Comparison of ENCODE assay signal across 8 mouse cellular contexts in genomic region chr12:14149843-14150567, GRCm38 (mm10). TPM values are rescaled to one million over a fixed set of nuclear protein-coding genes. Genes with fewer than 3 reads are reported as not detected.
DNase-seq lines count a peak whose midpoint lies in the region; ATAC-seq and TF ChIP-seq lines count a peak whose summit lies in the region.

No protein-coding gene starts in this region.

- H3K27me3 ChIP-seq in E14TG2a.4 (ENCODE audit: insufficient read depth, low read length) = peaks cover 65% of the 10 kb centered on the region
- no peaks in the 10 kb centered on the region for H3K27me3 ChIP-seq in cerebellum, adult 2 months (ENCODE audit: control insufficient read depth, insufficient read depth, low read length)
- peaks cover 30% of the 10 kb centered on the region for H3K27me3 ChIP-seq in liver, postnatal 0 days (ENCODE audit: insufficient read depth, low read length)

- TF ChIP-seq EP300 in liver, postnatal 0 days (IDR thresholded peaks at IDR 0.05; ENCODE audit: low read depth) = no peak

- H3K4me1 ChIP-seq in E14TG2a.4 (replicated peaks; ENCODE audit: low read depth, low read length) = peaks cover 36% of the 10 kb centered on the region
- peaks cover 4% of the 10 kb centered on the region; the same call in 1 of the 2 replicates for H3K4me1 ChIP-seq in cerebellum, adult 2 months (ENCODE audit: control insufficient read depth, insufficient read depth, low read length)
- H3K4me1 ChIP-seq in liver, postnatal 0 days (ENCODE audit: insufficient read depth) = peaks cover 4% of the 10 kb centered on the region; the same call in 1 of the 2 replicates

- H3K9me3 ChIP-seq in E14TG2a.4 (ENCODE audit: low read length) = no peaks in the 10 kb centered on the region
- H3K9me3 ChIP-seq in liver, postnatal 0 days (ENCODE audit: low read length) = no peaks in the 10 kb centered on the region

- DNase-seq in cerebellum, adult 2 months = peak; percentile 83 to 89
- DNase-seq in forelimb bud, embryonic 11.5 days (ENCODE audit: low read depth, low spot score) = peak; percentile 55
- DNase-seq in heart, postnatal 36 days = peak; percentile 59
- DNase-seq in layer of hippocampus, adult 8-10 months (ENCODE audit: low spot score in 2 of 2) = peak; percentile 55 to 77
- DNase-seq in liver, postnatal 0 days = peak; percentile 64
- DNase-seq in ovary, postnatal 10 days (ENCODE audit: low spot score) = peak; percentile 39

- 0 out of 2 replicates have a peak overlapping the region, but pooled peaks have one; percentile 29 for H3K27ac ChIP-seq in cerebellum, adult 2 months (ENCODE audit: insufficient read depth, low read length)
- no peak overlapping the region for H3K27ac ChIP-seq in liver, postnatal 0 days (ENCODE audit: low read depth)

- H3K4me2 ChIP-seq in liver, postnatal 0 days (ENCODE audit: low read depth, low read length) = peak overlapping the region; percentile 76

- peak overlapping the region; percentile 79 for H3K4me3 ChIP-seq in E14TG2a.4 (replicated peaks; ENCODE audit: low read length)
- peak overlapping the region; percentile 83 for H3K4me3 ChIP-seq in cerebellum, adult 2 months (replicated peaks; ENCODE audit: insufficient read depth, low read depth, low read length)
- peak overlapping the region; percentile 53 for H3K4me3 ChIP-seq in liver, postnatal 0 days (ENCODE audit: low read depth, low read length)

- no peak; the same call in 1 of the 2 replicates for TF ChIP-seq POLR2A in cerebellum, adult 2 months (IDR thresholded peaks at IDR 0.05; ENCODE audit: borderline replicate concordance, insufficient read depth, low read length)

- WGBS in cerebellum, adult 2 months = under 1% methylated on average over 59 of the region's 59 CpGs
- 1% methylated on average over 55 of the region's 59 CpGs for WGBS in liver, postnatal 0 days (ENCODE audit: insufficient replicate concordance)

- no peaks in the 10 kb centered on the region for H3K36me3 ChIP-seq in E14TG2a.4 (ENCODE audit: insufficient read depth, low read length)
- H3K36me3 ChIP-seq in liver, postnatal 0 days (replicated peaks; ENCODE audit: insufficient read depth, low read length) = no peaks in the 10 kb centered on the region

- no peak for TF ChIP-seq CTCF in E14TG2a.4 (conservative IDR thresholded peaks at IDR 0.05; ENCODE audit: low read length)
- TF ChIP-seq CTCF in cerebellum, adult 2 months (IDR thresholded peaks at IDR 0.05; ENCODE audit: borderline replicate concordance, insufficient read depth, low read depth, low read length) = peak; percentile 54; the same call in 1 of the 2 replicates
- TF ChIP-seq CTCF in liver, postnatal 0 days (IDR thresholded peaks at IDR 0.05; ENCODE audit: low read depth) = peak; percentile 60

- ATAC-seq in liver, postnatal 0 days = peak; percentile 51
- ATAC-seq in erythroid progenitor cell, adult 5-6 weeks (replicated peaks; ENCODE audit: low FRiP score, poor library complexity, severe bottlenecking) = no peak

- intact Hi-C loops in heart, postnatal 36 days (cut with DNase I) = loop anchor here (5.0 kb wide), 1 partner anchor 162 kb away; no protein-coding TSS in a partner anchor

- 0 out of 2 replicates have a peak overlapping the region, but pooled peaks have one; percentile 26 for H3K9ac ChIP-seq in liver, postnatal 0 days (replicated peaks)

RNA-seq across cellular contexts. Expression of gene Fam84a, which starts 1.8 kb away (rescaled TPM):
- polyA plus RNA-seq in cerebellum, adult 2 months (2012; rRNA removed) = 16.7 and 18.1 TPM in 2 replicates
- total RNA-seq in heart, postnatal 36 days (2021) = 1 to 10 TPM; 1.2 to 1.7 TPM
- 10 to 100 TPM; 74.2 to 81.2 (median 77.9) TPM for total RNA-seq in layer of hippocampus, adult 8-10 months (2022)
- 3.1 and 3.5 TPM in 2 replicates for polyA plus RNA-seq in liver, postnatal 0 days (2015; fragmentation: Nextera tagmentation; extraction: Ambion mirVana)
- not detected in 2 replicates for total RNA-seq in erythroid progenitor cell, adult 5-6 weeks (2015; ENCODE audit: low replicate concordance)
- not detected in 2 replicates for total RNA-seq in erythroid progenitor cell, adult 5-6 weeks (2017; ENCODE audit: low replicate concordance)

Comparison
In these comparisons a context has a peak if more than half of its experiments do, and no peak if none do; other contexts are left out.
1. RNA of gene Fam84a, which starts 1.8 kb away (total RNA-seq): 74.2 to 81.2 TPM in layer of hippocampus, adult 8-10 months; 1.2 to 1.7 TPM in heart, postnatal 36 days and not detected in erythroid progenitor cell, adult 5-6 weeks; every median in the first group is over 10 times any median in the second.
2. Peak in every context shown above with its lines, with median percentiles within 50 percentile points of each other: H3K4me3 ChIP-seq and DNase-seq.